Mouse (Mus musculus) frontal cortex, adult 2 months (tissue): ENCODE measurements around the gene Map7. TPM values are rescaled to one million over a fixed set of nuclear protein-coding genes. Genes with fewer than 3 reads are reported as not detected.

Experiments
- DNase-seq, 2 experiments: peaks; one replicate each; pipeline ENCODE4 v3.0.0; 2022; ENCODE audit warnings: low spot score in 1 of 2; ENCODE audit errors: extremely low spot score in 1 of 2
- polyA plus RNA-seq: library from polyadenylated mRNA; depleted of rRNA; stranded (reverse); fragments of >200 nt; gene quantifications from 2 replicates; pipeline ENCODE4 v1.2.3, GENCODE M21; 2012

The Map7 gene
- polyA plus RNA-seq, 1 experiment = 73.5 TPM

GRCm38 (mm10) chr10:20273278-20273677, 125.0 kb downstream of the Map7 start:
- DNase-seq = no peak

DNA sequence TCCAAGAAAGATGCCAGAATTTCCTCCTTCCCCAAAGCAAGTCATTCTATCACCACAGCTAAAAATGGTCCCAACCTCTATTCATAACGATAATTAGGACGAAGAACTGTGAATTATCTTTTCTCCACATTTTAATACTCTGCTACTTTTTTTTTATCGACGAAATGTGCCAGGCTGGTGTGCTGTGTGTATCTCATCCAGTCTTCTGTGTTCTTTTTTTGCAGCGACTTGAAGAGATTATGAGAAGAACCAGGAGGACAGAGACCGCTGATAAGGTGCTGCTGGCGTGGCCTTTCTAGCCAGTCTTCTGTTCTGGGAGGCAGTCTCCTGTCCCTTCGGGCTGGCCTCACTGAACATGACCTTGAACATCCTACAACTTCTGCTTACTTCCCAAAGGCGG, 125.8 kb downstream of the Map7 start:
- no peak for DNase-seq

DNA sequence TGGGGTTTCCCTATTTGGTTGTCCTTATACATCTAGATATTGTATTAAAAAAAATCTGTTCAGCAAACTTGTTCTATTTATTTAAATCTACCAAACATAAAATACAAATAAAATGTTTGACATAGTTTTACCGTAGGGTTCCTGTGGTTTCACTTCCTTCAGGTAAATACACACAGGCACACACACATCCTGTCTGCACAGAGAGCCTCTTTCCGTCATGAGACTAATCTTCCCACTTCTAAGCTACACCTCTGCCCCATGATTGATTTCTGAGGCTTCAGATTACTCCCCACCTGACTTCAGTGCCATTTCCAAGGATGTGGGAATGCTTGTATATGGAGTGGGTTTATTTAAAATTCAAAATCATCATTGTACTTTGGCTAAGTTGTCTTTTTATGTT, 133.2 kb downstream of the Map7 start:
- no peak for DNase-seq

- DNase-seq = peak; percentile 38 to 66
These were observed 137.2 kb downstream of the Map7 start for GRCm38 (mm10) chr10:20285289-20285975.

- peak in 1 of 2 experiments; percentile 41 for DNase-seq
These were observed 137.9 kb downstream of the Map7 start for GRCm38 (mm10) chr10:20285994-20286836.

DNA sequence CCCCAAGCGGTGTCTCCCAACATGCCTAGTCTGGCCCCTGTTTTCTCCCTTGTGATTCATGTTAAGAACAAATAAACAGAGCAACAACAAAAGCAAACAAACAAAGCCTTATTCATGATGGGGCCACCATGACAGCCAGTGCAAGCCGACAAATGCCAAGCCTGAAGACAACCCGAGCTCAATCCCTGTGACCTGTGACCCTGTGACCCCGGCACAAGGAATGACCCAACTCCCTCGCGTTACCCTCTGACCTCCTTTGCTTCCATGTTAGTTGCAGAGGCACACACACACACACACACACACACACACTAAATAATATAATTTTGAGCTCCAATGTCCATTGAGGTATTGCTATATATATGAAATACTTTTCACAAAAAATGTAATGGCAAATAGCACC, 139.1 kb downstream of the Map7 start:
- no peak for DNase-seq

DNA sequence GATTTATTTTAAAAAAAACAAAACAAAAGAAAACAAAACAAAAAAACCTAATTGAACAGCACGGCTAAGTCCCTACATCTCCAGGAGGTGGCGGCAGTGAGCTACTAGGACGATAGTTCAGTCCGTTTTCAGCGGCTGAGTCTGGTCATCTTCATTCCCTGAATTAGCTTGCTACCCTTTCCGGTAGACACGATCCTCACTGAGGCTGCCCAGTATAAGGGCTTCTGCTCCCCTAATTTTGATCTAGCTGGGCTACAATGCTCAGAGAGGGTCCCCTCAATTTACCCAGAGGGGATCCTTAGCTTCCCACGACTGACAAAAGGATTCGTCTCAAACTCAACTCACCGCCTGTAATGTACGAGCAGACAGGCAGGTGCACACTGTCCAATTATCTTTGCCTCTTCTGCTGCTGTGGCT, 142.2 kb downstream of the Map7 start:
- peak in 1 of 2 experiments; percentile 88 for DNase-seq

GRCm38 (mm10) chr10:20295961-20296360, 147.7 kb downstream of the Map7 start:
- no peak for DNase-seq

DNA sequence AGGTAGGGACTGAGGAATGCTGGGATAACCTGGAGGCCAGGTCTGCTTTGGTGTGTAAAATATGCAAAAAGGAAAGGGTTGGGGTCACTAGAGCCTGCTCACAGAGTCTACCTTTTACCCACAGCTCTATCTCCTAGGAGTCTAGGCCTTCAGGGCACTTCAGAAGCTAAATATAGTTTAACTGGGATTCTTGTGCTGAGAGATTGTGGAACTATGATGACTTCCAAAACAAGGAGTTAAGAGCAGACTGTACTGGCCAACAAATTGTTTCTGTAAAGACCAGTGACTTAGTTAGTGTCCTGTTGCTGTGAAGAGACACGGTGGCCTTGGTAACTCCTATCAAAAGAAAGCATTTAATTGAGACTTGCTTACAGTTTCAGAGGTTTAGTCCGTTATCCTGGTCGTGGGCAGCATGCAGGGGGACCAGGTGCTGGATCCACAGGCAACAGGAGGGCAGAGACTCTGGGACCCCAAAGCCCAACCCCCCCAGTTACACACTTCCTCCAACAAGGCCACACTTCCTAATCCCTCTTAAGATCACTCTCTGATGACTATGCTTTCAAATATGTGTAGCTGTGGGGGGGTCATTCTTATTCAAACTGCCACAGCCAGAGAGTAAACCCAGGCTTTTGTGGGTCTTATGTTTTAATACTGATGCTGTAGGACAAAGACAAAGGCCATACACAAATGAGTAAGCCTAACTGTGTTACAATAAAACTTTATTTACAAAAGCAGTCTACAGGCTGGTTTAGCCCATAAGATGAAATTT, 150.1 kb downstream of the Map7 start:
- no peak for DNase-seq

- DNase-seq = no peak
These were observed 150.8 kb downstream of the Map7 start for GRCm38 (mm10) chr10:20299114-20299513.

- no peak for DNase-seq
These were observed 162.9 kb downstream of the Map7 start for GRCm38 (mm10) chr10:20310969-20311769.

DNA sequence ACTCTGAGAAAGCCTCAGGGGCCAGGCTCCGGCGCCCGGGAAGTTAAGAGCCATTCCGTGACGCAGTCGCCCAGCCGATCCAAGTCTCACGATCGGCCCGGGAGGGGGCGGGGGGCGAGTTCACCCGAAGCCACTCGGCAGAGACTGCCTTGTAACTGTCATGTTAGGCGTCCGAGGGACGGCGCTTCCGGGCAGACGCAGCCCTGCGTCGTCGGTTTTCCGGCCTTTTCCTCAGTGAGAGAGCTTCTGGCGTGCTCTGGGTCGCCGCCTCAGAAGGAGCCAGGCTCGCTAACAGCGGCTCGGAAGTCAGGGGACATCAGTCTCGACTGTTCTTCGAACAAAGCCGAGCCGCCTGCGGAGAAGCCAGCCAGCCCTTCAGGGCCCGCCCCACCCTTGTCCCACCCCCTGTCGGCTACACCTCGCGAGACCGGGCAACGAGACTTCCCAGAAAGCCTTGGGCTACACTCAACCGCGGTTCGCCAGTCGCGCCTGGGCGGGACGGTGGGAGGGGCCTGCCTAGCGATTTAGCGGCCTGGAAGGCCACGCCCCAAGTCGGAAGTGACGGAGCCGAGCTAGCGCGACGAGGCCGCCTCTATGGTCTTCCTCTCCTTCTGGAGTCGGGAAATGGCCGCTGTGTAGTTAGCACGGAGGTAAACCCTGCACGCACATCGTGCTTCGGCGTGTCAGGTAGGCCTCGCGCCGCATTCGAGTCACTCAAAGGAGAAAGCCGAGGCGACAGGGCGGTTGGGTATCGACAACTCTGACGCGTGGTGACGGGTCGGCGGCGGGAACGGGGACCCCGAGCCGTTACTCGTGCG, 163.9 kb downstream of the Map7 start, which contains the start of gene Bclaf1:
Gene Bclaf1, plus strand, starts transcription at position 552 of the 818 bp plus-strand sequence.
- peak; percentile 97 to 99 for DNase-seq

DNA sequence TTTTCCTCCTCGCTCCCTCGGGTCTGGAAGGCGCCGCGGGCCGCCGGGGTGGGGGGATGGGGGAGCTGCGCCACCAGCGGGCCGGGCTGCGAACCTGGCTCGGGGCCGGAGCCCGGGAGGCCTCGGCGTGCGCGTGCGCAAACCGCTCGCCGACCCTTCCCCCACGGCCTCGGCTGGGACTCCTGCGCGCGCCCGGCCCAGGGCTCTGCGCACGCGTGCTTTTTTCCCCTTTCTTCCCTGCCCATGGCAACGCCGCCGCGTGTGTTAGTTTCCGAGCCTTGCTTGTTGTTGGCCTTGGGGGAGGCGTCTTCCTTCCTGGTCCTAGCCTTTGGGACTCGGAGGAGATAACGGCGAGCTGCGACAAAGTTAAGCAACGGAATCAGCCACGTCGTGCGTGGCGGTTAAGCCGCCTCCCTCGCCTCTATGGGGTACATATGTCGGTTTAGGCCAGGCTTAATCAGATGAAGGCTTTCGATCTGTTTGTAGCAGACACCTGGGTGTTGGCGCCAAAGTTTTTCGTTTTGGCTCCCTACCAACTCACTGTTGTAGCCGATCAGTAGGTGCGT, 164.5 kb downstream of the Map7 start:
- DNase-seq = peak; percentile 71 to 92

GRCm38 (mm10) chr10:20313447-20313846, 165.2 kb downstream of the Map7 start:
- no peak for DNase-seq

- no peak for DNase-seq
These were observed 165.7 kb downstream of the Map7 start for GRCm38 (mm10) chr10:20313941-20314340.

DNA sequence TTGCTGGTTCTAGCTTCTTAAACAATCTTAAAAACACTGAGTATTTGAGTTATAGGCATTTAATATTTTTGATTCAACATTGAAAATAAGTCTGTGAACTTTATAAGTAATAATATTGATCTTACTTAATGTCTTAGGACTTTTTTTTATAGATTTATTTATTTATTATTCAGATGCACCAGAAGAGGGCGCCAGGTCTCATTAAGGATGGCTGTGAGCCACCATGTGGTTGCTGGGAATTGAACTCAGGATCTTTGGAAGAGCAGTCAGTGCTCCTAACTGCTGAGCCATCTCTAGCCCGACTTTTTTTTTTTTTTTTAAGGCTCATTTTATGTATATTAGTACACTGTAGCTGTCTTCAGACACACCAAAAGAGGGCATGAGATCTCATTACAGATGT, 166.5 kb downstream of the Map7 start:
- no peak for DNase-seq

DNA sequence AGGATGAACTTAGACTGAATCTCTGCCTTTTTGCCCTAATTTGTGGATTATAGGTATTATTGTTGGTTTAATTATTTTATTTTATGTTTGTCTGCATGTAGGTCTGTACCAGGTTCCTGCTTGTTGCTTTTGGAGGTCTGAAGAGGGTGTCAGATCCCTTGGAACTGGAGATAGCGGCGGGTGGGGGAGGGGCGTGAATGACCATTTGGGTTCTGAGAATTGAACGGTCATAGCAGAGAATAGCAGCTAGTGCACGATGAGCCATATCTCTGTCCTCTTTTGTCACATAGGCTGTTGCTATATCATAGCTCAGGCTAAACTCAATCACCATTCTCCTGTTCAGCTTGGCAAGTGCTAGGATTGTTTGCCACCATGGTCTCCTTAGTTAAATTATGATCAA, 169.2 kb downstream of the Map7 start:
- DNase-seq = no peak

DNA sequence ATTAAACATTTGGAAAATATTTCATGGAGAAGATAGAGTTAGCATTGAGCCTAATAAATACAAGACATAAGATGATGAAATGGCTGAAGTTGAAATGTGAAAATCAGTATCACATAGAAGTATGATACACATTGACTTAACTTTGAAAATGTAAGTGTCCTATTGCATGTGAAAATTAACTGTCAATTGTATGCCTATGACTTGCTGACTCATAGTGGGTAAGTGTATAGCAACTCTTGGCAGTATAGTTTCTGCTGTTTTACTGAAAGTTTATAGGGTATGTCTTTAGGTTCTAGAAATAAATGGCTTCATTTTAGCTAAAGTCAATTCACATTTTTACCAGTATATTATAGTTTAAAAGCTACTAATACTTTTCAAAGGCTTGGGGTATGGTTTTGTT, 178.0 kb downstream of the Map7 start:
- no peak for DNase-seq
